Mouse (Mus musculus) CH12.LX (cell line): ENCODE results near the gene Stk39. TPM values are rescaled to one million over a fixed set of nuclear protein-coding genes. Genes with fewer than 3 reads are reported as not detected.

Source experiments
- DNase-seq: peaks from one replicate; pipeline ENCODE4 v3.0.0-alpha.2; 2013; ENCODE audit errors: extremely low read depth
- H3K27ac ChIP-seq: 2 replicates; pipeline ENCODE4 v1.5.1; 2012; ENCODE audit warnings: low read depth, mild to moderate bottlenecking, control low read depth, moderate library complexity; ENCODE audit not compliant: insufficient read depth
- H3K27me3 ChIP-seq: replicated peaks from 2 replicates; pipeline ENCODE3; 2012; ENCODE audit warnings: inconsistent platforms
- H3K36me3 ChIP-seq, 2 experiments: replicated peaks in 1 of 2; 2 replicates each; pipeline versions ENCODE3 to v1.6.1; 2012; ENCODE audit warnings: inconsistent platforms in 1 of 2, low read length in 1 of 2, mild to moderate bottlenecking in 1 of 2, mixed read lengths in 1 of 2, moderate library complexity in 1 of 2; ENCODE audit not compliant: control insufficient read depth in 1 of 2, insufficient read depth in 1 of 2
- H3K4me1 ChIP-seq, 2 experiments: 2 replicates each; pipeline ENCODE4 v1.6.1; 2012; ENCODE audit warnings: inconsistent platforms in 1 of 2, moderate library complexity in 1 of 2; ENCODE audit not compliant: insufficient read depth in 2 of 2, control insufficient read depth in 1 of 2
- H3K4me2 ChIP-seq: 2 replicates; pipeline ENCODE4 v1.6.1; 2012; ENCODE audit warnings: low read depth, mild to moderate bottlenecking, control low read depth; ENCODE audit not compliant: poor library complexity, insufficient read depth, severe bottlenecking
- H3K4me3 ChIP-seq, 3 experiments: fragments of 150-350 bp in 1 of 3; sonication (generic) in 1 of 3; replicated peaks in 1 of 3; 2 replicates each; pipeline versions ENCODE3 to v1.5.1; 2011 to 2012; ENCODE audit warnings: low read depth in 2 of 3, low read length in 2 of 3, mild to moderate bottlenecking in 2 of 3, moderate library complexity in 2 of 3, control low read depth in 1 of 3, improper control_type of control experiment in 1 of 3, inconsistent platforms in 1 of 3, mixed read lengths in 1 of 3; ENCODE audit not compliant: poor library complexity in 1 of 3
- H3K79me2 ChIP-seq: replicated peaks from 2 replicates; pipeline ENCODE4 v1.6.1; 2012; ENCODE audit warnings: mild to moderate bottlenecking, moderate library complexity; ENCODE audit not compliant: control insufficient read depth, poor library complexity, insufficient read depth, severe bottlenecking; ENCODE audit errors: extremely low read depth
- H3K9ac ChIP-seq: 2 replicates; pipeline ENCODE4 v1.6.1; 2012; ENCODE audit warnings: low read depth, mild to moderate bottlenecking, control low read depth, moderate library complexity; ENCODE audit not compliant: insufficient read depth
- H3K9me3 ChIP-seq: replicated peaks from 2 replicates; pipeline ENCODE3; 2012; ENCODE audit warnings: low read length, inconsistent platforms, mixed read lengths
- BHLHE40 ChIP-seq: IDR thresholded peaks from 2 replicates; pipeline ENCODE4 v1.6.1; 2011; ENCODE audit warnings: mild to moderate bottlenecking, low read depth, low read length, improper control_type of control experiment
- CHD2 ChIP-seq: IDR thresholded peaks from 2 replicates; pipeline ENCODE4 v1.6.1; 2011; ENCODE audit warnings: low read length, improper control_type of control experiment
- CTCF ChIP-seq, 2 experiments: IDR thresholded peaks in 1 of 2; conservative IDR thresholded peaks in 1 of 2; 2 replicates each; pipeline ENCODE4 v1.5.1; 2011 to 2012; ENCODE audit warnings: low read depth in 2 of 2, low read length in 2 of 2, improper control_type of control experiment in 1 of 2, inconsistent platforms in 1 of 2, mild to moderate bottlenecking in 1 of 2, moderate library complexity in 1 of 2
- ELF1 ChIP-seq: IDR thresholded peaks from 2 replicates; pipeline ENCODE4 v1.6.1; 2014; ENCODE audit warnings: low read depth, mild to moderate bottlenecking, inconsistent platforms, low read length, improper control_type of control experiment
- ETS1 ChIP-seq: conservative IDR thresholded peaks from 2 replicates; pipeline ENCODE4 v1.6.1; 2012; ENCODE audit warnings: low read depth, mild to moderate bottlenecking, inconsistent platforms, low read length, improper control_type of control experiment, moderate library complexity
- GABPA ChIP-seq: IDR thresholded peaks from 2 replicates; pipeline ENCODE4 v1.6.1; 2012; ENCODE audit warnings: low read depth, low read length, improper control_type of control experiment, inconsistent platforms; ENCODE audit not compliant: insufficient replicate concordance
- HCFC1 ChIP-seq: IDR thresholded peaks from 2 replicates; pipeline ENCODE4 v1.6.1; 2012; ENCODE audit warnings: low read depth, mild to moderate bottlenecking, inconsistent platforms, low read length, improper control_type of control experiment
- JUND ChIP-seq: conservative IDR thresholded peaks from 2 replicates; pipeline ENCODE4 v1.6.1; 2011; ENCODE audit warnings: low read depth, low read length, improper control_type of control experiment
- KAT2A ChIP-seq: IDR thresholded peaks from 2 replicates; pipeline ENCODE4 v1.6.1; 2012; ENCODE audit warnings: low read length, improper control_type of control experiment, inconsistent platforms; ENCODE audit not compliant: insufficient replicate concordance
- MAFK ChIP-seq: IDR thresholded peaks from 2 replicates; pipeline ENCODE4 v1.6.1; 2011; ENCODE audit warnings: low read length, improper control_type of control experiment; ENCODE audit not compliant: insufficient replicate concordance
- MEF2A ChIP-seq: IDR thresholded peaks from 2 replicates; pipeline ENCODE4 v1.6.1; 2014; ENCODE audit warnings: low read depth, mild to moderate bottlenecking, inconsistent platforms, low read length, improper control_type of control experiment, borderline replicate concordance
- POLR2A ChIP-seq: IDR thresholded peaks from 2 replicates; pipeline ENCODE4 v1.6.1; 2011; ENCODE audit warnings: low read depth, mild to moderate bottlenecking, improper control_type of control experiment, low read length
- POLR2AphosphoS2 ChIP-seq: IDR thresholded peaks from 2 replicates; pipeline ENCODE4 v1.6.1; 2011; ENCODE audit warnings: low read depth, low read length, improper control_type of control experiment
- RAD21 ChIP-seq: IDR thresholded peaks from 2 replicates; pipeline ENCODE4 v1.6.1; 2011; ENCODE audit warnings: low read depth, mild to moderate bottlenecking, low read length, improper control_type of control experiment, moderate library complexity
- TCF12 ChIP-seq: IDR thresholded peaks from 2 replicates; pipeline ENCODE4 v1.6.1; 2014; ENCODE audit warnings: low read depth, mild to moderate bottlenecking, inconsistent platforms, low read length, improper control_type of control experiment
- ZC3H11A ChIP-seq: IDR thresholded peaks from 2 replicates; pipeline ENCODE4 v1.6.1; 2012; ENCODE audit warnings: low read depth, mild to moderate bottlenecking, inconsistent platforms, low read length, improper control_type of control experiment
- ZKSCAN1 ChIP-seq: IDR thresholded peaks from 2 replicates; pipeline ENCODE4 v1.6.1; 2012; ENCODE audit warnings: low read depth, inconsistent platforms, low read length, improper control_type of control experiment, borderline replicate concordance
- ZMIZ1 ChIP-seq: IDR thresholded peaks from 2 replicates; pipeline ENCODE4 v1.6.1; 2012; ENCODE audit warnings: low read depth, mild to moderate bottlenecking, inconsistent platforms, low read length, improper control_type of control experiment
- dilution Hi-C: fragments of 300-500 bp; cut with MboI; formaldehyde crosslinking; loops from 2 replicates; pipeline ENCODE4 v1.14.3; 2020; ENCODE audit warnings: low sequenced_read_pairs; ENCODE audit not compliant: extremely low pct_unique_long_range_greater_than_20kb, extremely low pct_ligation_motif_present
- in situ Hi-C: fragments of 300-500 bp; cut with MboI; formaldehyde crosslinking; loops from 3 replicates; pipeline ENCODE4 v1.14.3; 2019; ENCODE audit warnings: low sequenced_read_pairs, low pct_ligation_motif_present, low pct_unique_long_range_greater_than_20kb, mixed read lengths
- polyA plus RNA-seq: library from polyadenylated mRNA; unstranded; fragments of >175 nt; gene quantifications from 2 replicates; pipeline ENCODE4 v1.2.1, GENCODE M21; 2012; ENCODE audit warnings: low read depth; ENCODE audit not compliant: insufficient read length
- total RNA-seq, 2 experiments: library from RNA; depleted of rRNA; stranded (reverse); fragments of 300-350 nt in 1 of 2; fragments of >200 nt in 1 of 2; gene quantifications; 2 replicates each; pipeline ENCODE4 v1.2.3; 2012 to 2014

Stk39 gene
- total and polyA plus RNA-seq, 3 experiments = not detected

GRCm38 (mm10) chr2:68296743-68297142 is 175.3 kb downstream of the Stk39 start:
- peaks cover 65% of the 10 kb centered on the region for H3K9me3 ChIP-seq
- no peaks in the 10 kb centered on the region for H3K4me1 ChIP-seq
- in situ Hi-C loops = no loop called here
- H3K27ac ChIP-seq = no peak overlapping the region
- H3K36me3 ChIP-seq = no peaks in the 10 kb centered on the region
- DNase-seq = no peak
- H3K27me3 ChIP-seq = no peaks in the 10 kb centered on the region
- dilution Hi-C loops = no loop called here
- TF ChIP-seq ETS1 (no peak), RAD21 (no peak)
- TF ChIP-seq, all 38 proteins: peak for 0
- Histone ChIP-seq H3K4me2 (no peak overlapping the region), H3K9ac (no peak overlapping the region), H3K4me3 (no peak overlapping the region), H3K79me2 (no peaks in the 10 kb centered on the region)

- dilution Hi-C loops = no loop called here
These were observed 179.3 kb downstream of the Stk39 start for GRCm38 (mm10) chr2:68292539-68293320.

GRCm38 (mm10) chr2:68291895-68292294 is 180.2 kb downstream of the Stk39 start:
- in situ Hi-C loops (no loop called here), dilution Hi-C loops (no loop called here)
- no peaks in the 10 kb centered on the region for H3K27me3 ChIP-seq
- H3K79me2 ChIP-seq = no peaks in the 10 kb centered on the region
- TF ChIP-seq ZC3H11A (no peak), MEF2A (no peak), RAD21 (no peak), GABPA (no peak), CTCF (conservative IDR thresholded peaks at IDR 0.05 in 1 of 2, IDR thresholded peaks at IDR 0.05 in 1 of 2; ENCODE audit: low read depth in 2 of 2, low read length in 2 of 2) (no peak), POLR2A (no peak), ZKSCAN1 (no peak), JUND (no peak), ZMIZ1 (no peak), TCF12 (no peak), MAFK (no peak), HCFC1 (no peak), CHD2 (no peak), POLR2AphosphoS2 (no peak)
- no peak overlapping the region for H3K27ac ChIP-seq
- H3K4me3 ChIP-seq = no peak overlapping the region
- no peak for DNase-seq
- peaks cover 69% of the 10 kb centered on the region for H3K9me3 ChIP-seq
- no peaks in the 10 kb centered on the region for H3K4me1 ChIP-seq
- H3K36me3 ChIP-seq = no peaks in the 10 kb centered on the region
- H3K9ac ChIP-seq = no peak overlapping the region
- H3K4me2 ChIP-seq = no peak overlapping the region

More at GRCm38 (mm10) chr2:68292539-68293320, 179.3 kb downstream of the Stk39 start:
- Histone ChIP-seq H3K4me1 (no peaks in the 10 kb centered on the region), H3K36me3 (no peaks in the 10 kb centered on the region), H3K4me2 (no peak overlapping the region), H3K79me2 (no peaks in the 10 kb centered on the region), H3K9me3 (peaks cover 70% of the 10 kb centered on the region), H3K27me3 (no peaks in the 10 kb centered on the region), H3K27ac (no peak overlapping the region), H3K4me3 (no peak overlapping the region), H3K9ac (no peak overlapping the region)
- DNase-seq = no peak
- in situ Hi-C loops = no loop called here
- TF ChIP-seq ELF1 = no peak
- no peak for TF ChIP-seq BHLHE40
- TF ChIP-seq ZMIZ1 = no peak
- no peak for TF ChIP-seq KAT2A
